Mouse (Mus musculus): Measurements from ENCODE around the gene Zfyve21. TPM values are rescaled to one million over a fixed set of nuclear protein-coding genes. Genes with fewer than 3 reads are reported as not detected.

The Zfyve21 gene
- total and polyA plus RNA-seq, 2 experiments from 2014 or later = 85.0 to 91.1 TPM

DNA sequence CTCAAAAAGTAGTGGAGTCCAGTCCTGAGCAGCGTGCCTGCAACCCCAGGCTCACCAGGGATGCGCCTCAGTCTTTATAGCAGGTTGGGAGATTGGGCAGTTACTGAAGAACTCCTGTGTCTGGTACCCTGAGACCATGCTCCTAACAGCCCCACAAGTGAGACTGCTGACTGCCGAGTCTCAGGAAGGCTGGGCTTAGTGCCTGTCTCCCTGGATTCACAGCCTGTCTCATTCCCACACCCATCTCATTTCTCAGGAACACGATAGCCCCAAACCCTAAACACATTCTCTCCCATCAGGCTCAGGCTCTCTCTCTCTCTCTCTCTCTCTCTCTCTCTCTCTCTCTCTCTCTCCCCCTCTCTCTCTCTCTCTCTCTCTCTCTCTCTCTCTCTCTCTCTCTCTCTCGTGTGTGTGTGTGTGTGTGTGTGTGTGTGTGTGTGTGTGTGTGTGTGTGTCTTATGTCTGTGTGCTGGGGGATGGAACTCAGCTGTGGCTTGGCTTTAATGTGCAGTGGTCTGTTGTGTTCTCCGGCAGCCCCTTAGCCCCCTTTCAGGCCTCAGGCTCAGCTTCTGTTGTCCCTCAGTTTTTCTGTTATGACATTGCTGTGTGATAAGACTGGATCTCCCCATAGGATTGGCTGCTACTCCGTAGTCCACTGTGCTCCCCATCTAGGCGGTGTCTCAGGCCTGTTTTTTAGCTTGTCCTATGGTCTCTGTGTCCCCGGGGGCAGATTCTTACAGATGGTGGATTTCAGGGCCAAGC, 44.0 kb upstream of the Zfyve21 start:
- no peak overlapping the region for H3K4me2 ChIP-seq (ENCODE audit: low read depth, low read length)
- no peaks in the 10 kb centered on the region for H3K27me3 ChIP-seq (ENCODE audit: control insufficient read depth, insufficient read depth, low read length)
- peaks cover 28% of the 10 kb centered on the region for H3K4me1 ChIP-seq (ENCODE audit: control insufficient read depth, insufficient read depth)
- DNase-seq (ENCODE audit: low spot score) = no peak
- H3K9me3 ChIP-seq (replicated peaks; ENCODE audit: control insufficient read depth, low read length) = no peaks in the 10 kb centered on the region
- peak overlapping the region; percentile 73 for H3K27ac ChIP-seq (ENCODE audit: low read depth)
- H3K36me3 ChIP-seq (replicated peaks; ENCODE audit: control insufficient read depth, insufficient read depth, low read length) = peaks cover 31% of the 10 kb centered on the region
- WGBS = 36% methylated on average over 9 of the region's 9 CpGs
- no peak overlapping the region for H3K4me3 ChIP-seq (ENCODE audit: low read depth, low read length)
- TF ChIP-seq EP300 (IDR thresholded peaks at IDR 0.05; ENCODE audit: low read depth) (no peak), CTCF (IDR thresholded peaks at IDR 0.05; ENCODE audit: low read depth) (no peak)
- ATAC-seq (ENCODE audit: insufficient read depth, low read depth) = no peak
- H3K9ac ChIP-seq (replicated peaks; ENCODE audit: low read depth, low read length) = no peak overlapping the region

DNA sequence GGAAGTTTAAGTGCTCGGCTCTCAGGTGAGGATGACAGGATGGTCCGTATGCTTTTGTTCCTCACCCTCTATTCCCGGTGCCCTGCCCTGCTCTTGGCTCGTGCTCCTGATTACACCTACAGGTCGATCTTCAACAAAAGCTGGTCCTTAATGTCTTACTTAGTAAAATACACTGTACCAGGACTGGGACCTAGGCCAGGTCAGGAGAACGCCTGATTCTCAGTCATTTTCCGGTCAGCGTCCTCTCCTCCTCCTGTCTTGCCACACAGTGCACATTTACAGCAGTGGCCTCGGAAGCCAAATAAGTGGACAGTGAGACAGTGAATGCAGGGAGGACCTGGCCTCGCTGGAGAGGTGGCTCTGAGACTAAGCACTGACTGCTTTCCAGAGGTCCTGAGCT, 43.3 kb upstream of the Zfyve21 start:
- no peak for TF ChIP-seq CTCF (IDR thresholded peaks at IDR 0.05; ENCODE audit: low read depth)
- TF ChIP-seq EP300 (IDR thresholded peaks at IDR 0.05; ENCODE audit: low read depth) = no peak
- no peak for ATAC-seq (ENCODE audit: insufficient read depth, low read depth)
- Histone ChIP-seq H3K4me1 (ENCODE audit: control insufficient read depth, insufficient read depth) (peaks cover 28% of the 10 kb centered on the region), H3K4me2 (ENCODE audit: low read depth, low read length) (no peak overlapping the region), H3K9me3 (replicated peaks; ENCODE audit: control insufficient read depth, low read length) (no peaks in the 10 kb centered on the region), H3K9ac (replicated peaks; ENCODE audit: low read depth, low read length) (no peak overlapping the region), H3K36me3 (replicated peaks; ENCODE audit: control insufficient read depth, insufficient read depth, low read length) (peaks cover 37% of the 10 kb centered on the region), H3K27me3 (ENCODE audit: control insufficient read depth, insufficient read depth, low read length) (no peaks in the 10 kb centered on the region), H3K27ac (ENCODE audit: low read depth) (no peak overlapping the region), H3K4me3 (ENCODE audit: low read depth, low read length) (no peak overlapping the region)
- 73% methylated on average over 10 of the region's 10 CpGs for WGBS
- DNase-seq (ENCODE audit: low spot score) = no peak

GRCm38 (mm10) chr12:111774156-111774555, 39.8 kb upstream of the Zfyve21 start:
- no peak for ATAC-seq (ENCODE audit: insufficient read depth, low read depth)
- 88% methylated on average over 16 of the region's 16 CpGs for WGBS

DNA sequence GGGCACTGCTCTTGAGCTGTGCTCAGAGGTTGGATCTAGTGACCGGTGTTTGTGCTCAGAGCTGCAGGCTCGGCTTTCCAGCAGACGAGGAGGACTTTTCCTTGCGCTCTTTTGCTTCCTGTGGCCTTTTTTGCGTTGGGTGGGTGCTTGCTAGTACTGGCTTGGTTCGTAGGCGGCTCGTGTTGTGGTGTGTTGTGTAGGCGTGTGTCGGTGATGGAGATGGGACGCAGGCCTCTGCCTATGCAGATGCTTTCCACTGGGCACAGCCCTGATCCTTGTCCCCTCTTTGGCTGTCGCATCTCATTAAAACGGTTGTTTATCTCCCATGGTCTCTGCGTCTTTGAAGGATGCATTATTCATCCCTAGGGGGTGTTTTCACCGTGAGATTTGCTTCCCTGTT, 39.1 kb upstream of the Zfyve21 start:
- Histone ChIP-seq H3K9ac (replicated peaks; ENCODE audit: low read depth, low read length) (no peak overlapping the region), H3K4me1 (ENCODE audit: control insufficient read depth, insufficient read depth) (no peaks in the 10 kb centered on the region; the same call in 1 of the 2 replicates), H3K4me3 (ENCODE audit: low read depth, low read length) (no peak overlapping the region), H3K27ac (ENCODE audit: low read depth) (no peak overlapping the region), H3K4me2 (ENCODE audit: low read depth, low read length) (no peak overlapping the region), H3K36me3 (replicated peaks; ENCODE audit: control insufficient read depth, insufficient read depth, low read length) (peaks cover 79% of the 10 kb centered on the region), H3K27me3 (ENCODE audit: control insufficient read depth, insufficient read depth, low read length) (no peaks in the 10 kb centered on the region), H3K9me3 (replicated peaks; ENCODE audit: control insufficient read depth, low read length) (no peaks in the 10 kb centered on the region)
- 80% methylated on average over 15 of the region's 15 CpGs for WGBS
- ATAC-seq (ENCODE audit: insufficient read depth, low read depth) (no peak), DNase-seq (ENCODE audit: low spot score) (no peak)
- TF ChIP-seq CTCF (IDR thresholded peaks at IDR 0.05; ENCODE audit: low read depth) (no peak), EP300 (IDR thresholded peaks at IDR 0.05; ENCODE audit: low read depth) (no peak)

More at GRCm38 (mm10) chr12:111774156-111774555, 39.8 kb upstream of the Zfyve21 start:
- H3K27ac ChIP-seq (ENCODE audit: low read depth) = no peak overlapping the region
- peaks cover 7% of the 10 kb centered on the region for H3K4me1 ChIP-seq (ENCODE audit: control insufficient read depth, insufficient read depth)
- TF ChIP-seq CTCF (IDR thresholded peaks at IDR 0.05; ENCODE audit: low read depth) (no peak), EP300 (IDR thresholded peaks at IDR 0.05; ENCODE audit: low read depth) (no peak)
- H3K9ac ChIP-seq (replicated peaks; ENCODE audit: low read depth, low read length) = no peak overlapping the region
- no peaks in the 10 kb centered on the region for H3K9me3 ChIP-seq (replicated peaks; ENCODE audit: control insufficient read depth, low read length)
- no peaks in the 10 kb centered on the region for H3K27me3 ChIP-seq (ENCODE audit: control insufficient read depth, insufficient read depth, low read length)
- peaks cover 72% of the 10 kb centered on the region for H3K36me3 ChIP-seq (replicated peaks; ENCODE audit: control insufficient read depth, insufficient read depth, low read length)
- no peak for DNase-seq (ENCODE audit: low spot score)
- no peak overlapping the region for H3K4me3 ChIP-seq (ENCODE audit: low read depth, low read length)
- no peak overlapping the region for H3K4me2 ChIP-seq (ENCODE audit: low read depth, low read length)

DNA sequence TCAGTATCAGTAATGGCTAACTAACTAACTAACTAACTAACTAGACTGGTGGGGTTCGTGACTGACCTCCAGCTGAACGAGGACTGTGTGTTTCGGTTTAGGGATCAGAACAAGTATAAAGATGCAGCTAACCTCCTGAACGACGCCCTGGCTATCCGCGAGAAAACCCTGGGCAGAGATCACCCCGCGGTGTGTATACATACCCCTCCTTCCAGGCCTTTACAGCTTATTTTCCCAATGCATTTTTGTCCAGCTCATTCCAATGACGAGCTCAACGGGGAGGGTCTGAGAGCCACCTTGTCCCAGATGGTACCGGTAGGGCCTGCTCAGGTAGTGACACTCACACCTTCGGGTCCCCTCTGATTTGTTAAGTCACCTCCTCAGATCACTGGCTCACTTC, 36.1 kb upstream of the Zfyve21 start:
- TF ChIP-seq EP300 (IDR thresholded peaks at IDR 0.05; ENCODE audit: low read depth) = no peak
- no peak for TF ChIP-seq CTCF (IDR thresholded peaks at IDR 0.05; ENCODE audit: low read depth)
- Histone ChIP-seq H3K27me3 (ENCODE audit: control insufficient read depth, insufficient read depth, low read length) (no peaks in the 10 kb centered on the region), H3K4me3 (ENCODE audit: low read depth, low read length) (no peak overlapping the region), H3K9me3 (replicated peaks; ENCODE audit: control insufficient read depth, low read length) (no peaks in the 10 kb centered on the region), H3K4me1 (ENCODE audit: control insufficient read depth, insufficient read depth) (no peaks in the 10 kb centered on the region), H3K9ac (replicated peaks; ENCODE audit: low read depth, low read length) (no peak overlapping the region), H3K36me3 (replicated peaks; ENCODE audit: control insufficient read depth, insufficient read depth, low read length) (peaks cover 98% of the 10 kb centered on the region), H3K4me2 (ENCODE audit: low read depth, low read length) (no peak overlapping the region), H3K27ac (ENCODE audit: low read depth) (no peak overlapping the region)
- ATAC-seq (ENCODE audit: insufficient read depth, low read depth) (no peak), DNase-seq (ENCODE audit: low spot score) (no peak)
- WGBS = 89% methylated on average over 13 of the region's 13 CpGs

DNA sequence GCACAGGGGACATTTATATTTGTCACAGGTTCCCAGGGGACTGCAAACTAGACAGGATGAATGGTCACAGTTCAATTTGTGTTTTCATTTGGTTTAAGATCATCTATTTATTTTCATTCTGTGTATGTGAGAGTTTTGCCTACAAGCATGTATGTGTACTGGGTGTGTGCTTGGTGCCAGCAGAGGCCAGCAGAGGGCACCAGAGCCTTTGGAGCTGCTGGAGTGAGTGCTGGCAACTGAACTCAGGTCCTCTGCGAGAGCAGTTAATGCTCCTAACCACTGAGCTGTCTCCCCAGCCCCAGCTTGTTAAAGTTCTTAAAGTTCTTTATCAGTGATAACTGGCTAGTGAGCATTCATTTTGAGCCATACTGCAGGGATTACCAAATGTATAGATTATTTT, 34.4 kb upstream of the Zfyve21 start:
- Histone ChIP-seq H3K36me3 (replicated peaks; ENCODE audit: control insufficient read depth, insufficient read depth, low read length) (peaks cover 96% of the 10 kb centered on the region), H3K4me3 (ENCODE audit: low read depth, low read length) (no peak overlapping the region), H3K27me3 (ENCODE audit: control insufficient read depth, insufficient read depth, low read length) (no peaks in the 10 kb centered on the region), H3K27ac (ENCODE audit: low read depth) (no peak overlapping the region), H3K9me3 (replicated peaks; ENCODE audit: control insufficient read depth, low read length) (no peaks in the 10 kb centered on the region), H3K9ac (replicated peaks; ENCODE audit: low read depth, low read length) (no peak overlapping the region), H3K4me1 (ENCODE audit: control insufficient read depth, insufficient read depth) (no peaks in the 10 kb centered on the region), H3K4me2 (ENCODE audit: low read depth, low read length) (no peak overlapping the region)
- WGBS = 96% methylated on average over 1 of the region's 1 CpGs
- DNase-seq (ENCODE audit: low spot score) (no peak), ATAC-seq (ENCODE audit: insufficient read depth, low read depth) (no peak)
- TF ChIP-seq CTCF (IDR thresholded peaks at IDR 0.05; ENCODE audit: low read depth) (peak; percentile 10; the same call in 1 of the 2 replicates), EP300 (IDR thresholded peaks at IDR 0.05; ENCODE audit: low read depth) (no peak)
